Mouse (Mus musculus) E14TG2a.4 (cell line): ENCODE measurements around the gene Susd6.

ENCODE experiments used
- CTCF ChIP-seq: conservative IDR thresholded peaks from 2 replicates; pipeline ENCODE4 v1.5.1; 2014; ENCODE audit warnings: low read length
- NANOG ChIP-seq: IDR thresholded peaks from 2 replicates; pipeline ENCODE4 v1.6.1; 2014; ENCODE audit warnings: borderline replicate concordance, low read length, mixed read lengths
- POU5F1 ChIP-seq: IDR thresholded peaks from 2 replicates; pipeline ENCODE4 v1.6.1; 2014; ENCODE audit warnings: low read length, borderline replicate concordance

GRCm38 (mm10) chr12:80839631-80840030 lies 49.3 kb downstream of the Susd6 start:
- TF ChIP-seq CTCF (no peak), POU5F1 (no peak), NANOG (no peak)
